Mouse (Mus musculus) erythroblast, embryonic 14.5 days (primary cell): ENCODE data around the gene Pih1h3b. TPM values are rescaled to one million over a fixed set of nuclear protein-coding genes. Genes with fewer than 3 reads are reported as not detected.

ENCODE experiments used
- H3K27me3 ChIP-seq: 2 replicates; pipeline ENCODE4 v1.6.1; 2012; ENCODE audit warnings: inconsistent platforms; ENCODE audit not compliant: control insufficient read depth
- H3K36me3 ChIP-seq: 2 replicates; pipeline ENCODE4 v1.6.1; 2012; ENCODE audit warnings: mild to moderate bottlenecking, inconsistent platforms; ENCODE audit not compliant: control insufficient read depth
- H3K4me1 ChIP-seq: 2 replicates; pipeline ENCODE4 v1.6.1; 2012; ENCODE audit warnings: inconsistent platforms; ENCODE audit not compliant: control insufficient read depth
- H3K4me3 ChIP-seq: replicated peaks from 2 replicates; pipeline ENCODE3; 2012; ENCODE audit warnings: moderate library complexity, mild to moderate bottlenecking, inconsistent platforms
- H3K9me3 ChIP-seq: 2 replicates; pipeline ENCODE4 v1.6.1; 2012; ENCODE audit warnings: low read length, inconsistent platforms, mixed read lengths; ENCODE audit not compliant: control insufficient read depth
- GATA1 ChIP-seq: IDR thresholded peaks from 2 replicates; pipeline ENCODE4 v1.6.1; 2012; ENCODE audit warnings: low read length, inconsistent platforms, mixed read lengths
- TAL1 ChIP-seq: IDR thresholded peaks from 3 replicates; pipeline ENCODE4 v1.6.1; 2012; ENCODE audit warnings: low read length, inconsistent platforms, mixed read lengths
- polyA plus RNA-seq: library from polyadenylated mRNA; stranded (reverse); fragments of >175 nt; gene quantifications from 2 replicates; pipeline ENCODE4 v1.2.3, GENCODE M21; 2012

Gene Pih1h3b
- polyA plus RNA-seq: not detected in 2 replicates

GRCm38 (mm10) chrX:140062135-140062975 is at the start of gene Pih1h3b, which contains the start of gene Nup62cl:
Pih1h3b (plus strand) TSS chrX:140062879.
Nup62cl (minus strand) TSS chrX:140062712.
- Histone ChIP-seq H3K4me3 (peak within 1 kb of the TSS; percentile 44), H3K4me1 (peaks cover 1% of the 10 kb centered on the region; the same call in 1 of the 2 replicates), H3K27me3 (peaks cover 39% of the 10 kb centered on the region), H3K36me3 (no peaks in the 10 kb centered on the region), H3K9me3 (peaks cover 14% of the 10 kb centered on the region)
- TF ChIP-seq GATA1 (no peak), TAL1 (no peak)

- TF ChIP-seq GATA1 (no peak), TAL1 (no peak)
- H3K9me3 ChIP-seq: peaks cover 14% of the 10 kb centered on the region
- no peaks in the 10 kb centered on the region for H3K36me3 ChIP-seq
- peaks cover 1% of the 10 kb centered on the region; the same call in 1 of the 2 replicates for H3K4me1 ChIP-seq
- peaks cover 39% of the 10 kb centered on the region for H3K27me3 ChIP-seq
- no peak overlapping the region for H3K4me3 ChIP-seq
These were observed 1.5 kb upstream of the Pih1h3b start for GRCm38 (mm10) chrX:140060886-140061874.

- no peaks in the 10 kb centered on the region for H3K4me1 ChIP-seq
- TF ChIP-seq TAL1: no peak
- no peak for TF ChIP-seq GATA1
- no peak overlapping the region for H3K4me3 ChIP-seq
- H3K36me3 ChIP-seq: no peaks in the 10 kb centered on the region
- H3K27me3 ChIP-seq: no peaks in the 10 kb centered on the region
- H3K9me3 ChIP-seq: no peaks in the 10 kb centered on the region; the same call in 1 of the 2 replicates
These were observed 19.9 kb downstream of the Pih1h3b start for GRCm38 (mm10) chrX:140082535-140082934.

- no peaks in the 10 kb centered on the region for H3K27me3 ChIP-seq
- no peaks in the 10 kb centered on the region for H3K36me3 ChIP-seq
- TF ChIP-seq GATA1: no peak
- TF ChIP-seq TAL1: no peak
- H3K4me1 ChIP-seq: no peaks in the 10 kb centered on the region
- H3K4me3 ChIP-seq: no peak overlapping the region
- no peaks in the 10 kb centered on the region for H3K9me3 ChIP-seq
These were observed 31.4 kb downstream of the Pih1h3b start for GRCm38 (mm10) chrX:140094066-140094465.

Other genes with a start within 250 kb of the Pih1h3b start
- gene Morc4, start 191.2 kb upstream of the Pih1h3b start, polyA plus RNA-seq: 0.10 and 0.17 TPM in 2 replicates
- 0.08 TPM in 1 of 2 replicates, not detected in the other for gene Rbm41, start 64.3 kb upstream of the Pih1h3b start, polyA plus RNA-seq
- not detected in 2 replicates for gene Nup62cl, start 167 bp upstream of the Pih1h3b start, polyA plus RNA-seq